Mouse (Mus musculus) gastrocnemius, adult 2 months (tissue): ENCODE measurements around the gene Gpr176. TPM values are rescaled to one million over a fixed set of nuclear protein-coding genes. Genes with fewer than 3 reads are reported as not detected.

Source experiments
- DNase-seq: peaks from one replicate; pipeline ENCODE4 v3.0.0; 2022
- H3K27ac ChIP-seq: fragments of 200-600 bp; 2 replicates; pipeline ENCODE4 v1.8.1; 2022; ENCODE audit warnings: mild to moderate bottlenecking
- H3K4me3 ChIP-seq: fragments of 200-600 bp; 2 replicates; pipeline ENCODE4 v1.8.1; 2022; ENCODE audit warnings: mild to moderate bottlenecking, moderate library complexity
- CTCF ChIP-seq: fragments of 200-600 bp; IDR thresholded peaks from 2 replicates; pipeline ENCODE4 v1.8.1; 2022; ENCODE audit warnings: antibody characterized with exemption, mild to moderate bottlenecking, moderate library complexity
- intact Hi-C: fragments of 180-260 bp; cut with DNase I; formaldehyde crosslinking; loops from one replicate; pipeline ENCODE4 v1.15.1; 2025
- long read RNA-seq, 2 experiments: library from polyadenylated mRNA; stranded (forward); transcript quantifications; one replicate each; pipeline ENCODE4 v2.0.0; 2021
- total RNA-seq, 2 experiments: library from RNA; stranded (reverse); gene quantifications; 2 replicates each; pipeline ENCODE4 v1.2.3; 2021

Gene Gpr176
- total RNA-seq, result under 1 TPM in 1 of 2 experiments, not detected in 1; 0.14 TPM
- long read RNA-seq, experiment 1, result 0 reads
- long read RNA-seq, experiment 2, result 0 reads

DNA sequence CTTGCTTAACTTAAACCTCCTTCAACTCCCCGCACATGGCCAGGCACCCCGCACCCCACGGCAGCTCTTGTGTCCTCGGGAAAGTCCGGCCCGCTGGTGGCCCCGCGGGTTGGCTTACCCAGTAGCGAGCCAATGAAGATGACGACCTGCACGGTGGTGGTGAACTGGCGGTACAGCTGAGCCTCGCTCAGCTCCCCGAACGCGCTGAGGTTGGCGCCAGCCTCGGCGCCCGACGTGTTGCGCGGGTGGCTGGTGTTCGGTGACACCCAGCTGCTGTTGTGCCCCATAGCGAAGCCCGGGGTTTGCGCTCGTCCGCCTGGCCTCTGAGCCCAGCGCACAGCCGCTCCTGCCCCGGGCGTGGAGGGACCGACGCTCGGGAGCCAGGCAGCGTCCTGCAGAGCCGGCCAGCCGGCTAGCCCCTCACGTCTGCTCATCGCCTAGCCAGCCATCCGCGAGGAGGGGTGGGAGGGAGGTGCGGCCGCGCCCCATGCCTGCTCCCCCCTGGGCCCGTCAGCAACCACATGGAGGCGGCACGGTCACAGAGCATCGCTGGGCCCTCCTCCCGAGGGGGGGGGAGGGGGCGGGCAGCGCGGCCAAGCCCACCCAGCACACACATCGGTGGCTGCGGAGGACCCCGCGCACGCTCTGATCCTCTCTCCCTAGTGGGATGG is at the start of gene Gpr176:
Gene Gpr176, minus strand, starts transcription at position 519 of the 671 bp plus-strand sequence.
- no peak for TF ChIP-seq CTCF
- peak within 1 kb of the TSS; percentile 1; the same call in 1 of the 2 replicates for H3K27ac ChIP-seq
- peak; percentile 39 for DNase-seq

GRCm38 (mm10) chr2:118422385-118422784 is 49.2 kb upstream of the Gpr176 start:
- TF ChIP-seq CTCF, result no peak
- Histone ChIP-seq H3K4me3 (no peak overlapping the region), H3K27ac (no peak overlapping the region)
- intact Hi-C loops, result no loop called here
- DNase-seq, result peak; percentile 22

More for the DNA sequence above, at the start of gene Gpr176:
- intact Hi-C loops, result no loop called here
- H3K4me3 ChIP-seq, result peak within 1 kb of the TSS; percentile 71

DNA sequence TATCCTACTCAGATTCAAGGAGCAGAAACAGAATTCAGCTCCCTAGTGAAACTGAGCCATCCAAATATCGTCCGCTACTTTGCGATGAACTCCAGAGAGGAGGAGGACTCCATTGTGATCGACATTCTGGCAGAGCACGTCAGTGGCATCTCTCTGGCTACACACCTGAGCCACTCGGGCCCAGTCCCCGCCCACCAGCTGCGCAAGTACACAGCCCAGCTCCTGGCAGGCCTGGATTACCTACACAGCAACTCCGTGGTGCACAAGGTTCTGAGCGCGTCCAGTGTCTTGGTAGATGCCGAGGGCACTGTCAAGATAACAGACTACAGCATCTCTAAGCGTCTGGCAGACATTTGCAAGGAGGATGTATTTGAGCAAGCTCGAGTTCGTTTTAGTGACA is 48.7 kb upstream of the Gpr176 start:
- no peak for TF ChIP-seq CTCF
- Histone ChIP-seq H3K27ac (no peak overlapping the region), H3K4me3 (no peak overlapping the region)
- intact Hi-C loops, result no loop called here
- DNase-seq, result no peak

GRCm38 (mm10) chr2:118418076-118418475 is 44.9 kb upstream of the Gpr176 start:
- Histone ChIP-seq H3K27ac (no peak overlapping the region), H3K4me3 (no peak overlapping the region)
- intact Hi-C loops, result no loop called here
- no peak for DNase-seq
- no peak for TF ChIP-seq CTCF

DNA sequence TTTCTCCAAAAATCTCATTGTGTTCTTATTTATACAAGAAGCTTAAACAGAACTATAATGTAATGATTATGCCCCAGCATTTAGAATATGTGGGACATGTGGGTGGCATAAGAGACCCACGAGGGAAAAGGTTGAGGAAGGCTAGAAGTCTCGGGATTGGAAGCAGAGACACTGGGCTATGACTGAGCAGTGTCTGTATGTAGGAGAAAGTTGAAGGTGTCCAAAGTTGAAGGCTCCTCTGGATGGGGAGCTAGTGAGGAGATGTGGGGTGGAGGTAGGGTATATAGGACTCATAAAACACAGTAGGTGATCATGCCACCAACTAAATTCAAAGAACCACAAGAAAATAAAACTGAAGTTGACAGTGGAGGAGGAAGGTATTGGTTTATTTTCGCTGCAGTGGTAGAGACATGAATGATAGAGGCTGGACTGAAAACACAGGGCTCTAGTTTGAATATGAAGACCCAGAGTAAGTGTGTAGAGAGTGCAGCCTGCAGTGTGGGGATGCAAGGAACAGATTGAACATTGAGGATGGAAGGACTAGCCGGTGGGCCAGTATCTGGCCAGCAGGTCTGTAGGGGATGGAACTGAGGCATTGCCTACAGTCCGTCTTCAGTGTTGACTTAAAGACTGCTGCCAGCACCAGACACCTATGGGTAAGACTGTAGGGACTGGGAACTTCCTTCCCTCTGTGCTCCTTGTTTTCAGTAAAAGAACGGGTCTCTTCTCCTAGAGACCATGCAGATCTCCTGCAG is 42.6 kb upstream of the Gpr176 start:
- intact Hi-C loops, result no loop called here

DNA sequence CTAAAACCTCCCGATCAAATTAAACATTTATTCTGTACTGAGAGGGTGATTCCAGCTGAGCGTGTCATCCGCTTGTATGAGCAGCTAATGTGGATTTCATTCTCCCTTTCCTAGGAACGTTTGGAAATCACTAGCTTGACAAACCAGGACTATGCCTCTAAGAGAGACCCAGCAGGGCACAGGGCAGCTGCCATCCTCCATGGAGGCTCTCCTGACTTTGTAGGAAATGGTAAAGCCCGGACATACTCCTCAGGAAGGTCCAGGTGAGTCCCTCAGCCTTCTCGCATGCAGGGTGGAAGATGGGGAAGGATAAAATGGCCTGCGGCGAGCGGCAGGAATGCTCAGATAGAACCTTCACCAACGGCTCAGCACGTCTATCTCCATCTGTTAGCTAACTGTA is 39.6 kb upstream of the Gpr176 start:
- intact Hi-C loops, result no loop called here
- TF ChIP-seq CTCF, result no peak
- Histone ChIP-seq H3K4me3 (no peak overlapping the region), H3K27ac (no peak overlapping the region)
- DNase-seq, result no peak

More for the DNA sequence above, 42.6 kb upstream of the Gpr176 start:
- no peak for DNase-seq
- Histone ChIP-seq H3K4me3 (no peak overlapping the region), H3K27ac (no peak overlapping the region)
- TF ChIP-seq CTCF, result no peak

- TF ChIP-seq CTCF, result no peak
- H3K27ac ChIP-seq, result no peak overlapping the region
- DNase-seq, result no peak
- intact Hi-C loops, result no loop called here
- H3K4me3 ChIP-seq, result no peak overlapping the region
Measured at GRCm38 (mm10) chr2:118408336-118408895, 35.2 kb upstream of the Gpr176 start.

DNA sequence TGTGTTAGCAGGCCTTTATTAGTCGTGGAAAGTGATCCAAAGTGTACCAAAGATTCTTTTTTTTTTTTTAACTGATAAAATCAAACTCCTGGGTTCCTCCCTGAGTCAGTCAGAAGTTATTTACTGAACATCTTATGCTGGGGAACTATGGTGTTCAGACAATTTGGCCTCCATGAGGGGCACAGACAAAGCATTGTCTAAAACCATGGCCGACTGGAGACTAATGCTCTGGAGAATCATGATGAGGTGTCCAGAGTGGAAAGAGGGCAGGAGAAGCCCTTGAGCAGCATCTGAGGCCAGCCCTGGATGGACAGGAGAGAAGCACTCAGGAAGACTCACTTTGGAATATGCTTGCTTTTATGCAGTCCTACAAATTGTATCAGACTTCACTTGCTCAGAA is 33.6 kb upstream of the Gpr176 start:
- intact Hi-C loops, result no loop called here
- no peak for TF ChIP-seq CTCF
- Histone ChIP-seq H3K4me3 (no peak overlapping the region), H3K27ac (peak overlapping the region; percentile 56; the same call in 1 of the 2 replicates)
- DNase-seq, result no peak

GRCm38 (mm10) chr2:118405568-118405967 is 32.3 kb upstream of the Gpr176 start:
- no peak for TF ChIP-seq CTCF
- no peak overlapping the region for H3K4me3 ChIP-seq
- intact Hi-C loops, result no loop called here
- no peak for DNase-seq
- no peak overlapping the region for H3K27ac ChIP-seq

GRCm38 (mm10) chr2:118404336-118404735 is 31.1 kb upstream of the Gpr176 start:
- H3K4me3 ChIP-seq, result no peak overlapping the region
- TF ChIP-seq CTCF, result no peak
- no peak for DNase-seq
- intact Hi-C loops, result no loop called here
- no peak overlapping the region for H3K27ac ChIP-seq

- intact Hi-C loops, result no loop called here
- Histone ChIP-seq H3K4me3 (no peak overlapping the region), H3K27ac (no peak overlapping the region)
- TF ChIP-seq CTCF, result no peak
- no peak for DNase-seq
Measured at GRCm38 (mm10) chr2:118401834-118402727, 28.9 kb upstream of the Gpr176 start.

DNA sequence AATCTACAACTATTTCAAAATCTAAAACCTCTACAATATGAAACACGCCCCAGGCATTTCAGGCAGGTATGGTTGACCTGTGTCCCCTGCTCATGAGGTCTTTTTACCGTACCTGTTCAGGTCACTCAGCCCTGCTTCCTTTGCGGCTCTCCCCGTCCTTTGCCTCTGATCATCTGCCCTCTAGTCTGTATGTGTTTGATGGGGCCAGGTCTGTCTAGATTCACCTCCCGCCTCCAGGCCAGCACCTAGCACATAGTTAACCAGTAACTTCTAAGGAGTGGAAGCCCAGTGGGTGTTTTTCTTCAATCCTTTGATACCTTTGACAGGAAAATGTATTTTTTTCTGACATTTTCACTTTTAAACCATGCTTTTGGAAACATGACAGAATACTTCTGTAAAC is 26.5 kb upstream of the Gpr176 start:
- Histone ChIP-seq H3K27ac (no peak overlapping the region), H3K4me3 (no peak overlapping the region)
- intact Hi-C loops, result no loop called here
- no peak for TF ChIP-seq CTCF
- DNase-seq, result no peak
